Mouse (Mus musculus): Measurements from ENCODE around the gene Pfdn6. TPM values are rescaled to one million over a fixed set of nuclear protein-coding genes. Genes with fewer than 3 reads are reported as not detected.
"Not testable (repeated sequence)": the region's sequence is repeated elsewhere in the genome, so short reads cannot be mapped to it uniquely, and the experiment has no call there.

The Pfdn6 gene
- polyA plus RNA-seq, 1 experiment from 2014 or later: 190 TPM

DNA sequence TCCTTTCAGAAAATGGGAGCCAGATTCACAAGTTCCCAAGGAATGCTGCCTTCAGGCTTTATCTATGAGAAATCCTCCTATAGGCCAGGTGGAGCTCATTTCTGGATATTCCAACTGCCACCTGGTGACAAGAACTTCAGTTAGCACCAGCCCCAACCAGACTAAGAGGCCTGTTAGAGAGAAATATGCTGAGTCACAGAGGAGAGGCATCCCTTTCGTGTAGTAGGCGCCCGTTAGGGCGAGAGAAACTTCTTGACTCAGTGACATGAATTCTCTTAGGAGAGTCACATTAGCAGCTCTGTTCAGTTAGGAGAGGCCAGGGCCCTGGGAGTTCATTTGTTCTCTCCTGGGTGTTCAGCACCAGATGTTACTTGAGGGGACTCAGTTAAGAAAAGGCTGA, 40.5 kb downstream of the Pfdn6 start:
- no peak overlapping the region for H3K4me2 ChIP-seq (ENCODE audit: low read depth)
- no peak for ATAC-seq (ENCODE audit: insufficient read depth, low FRiP score, low TSS enrichment)
- WGBS: 88% methylated on average over 4 of the region's 4 CpGs

DNA sequence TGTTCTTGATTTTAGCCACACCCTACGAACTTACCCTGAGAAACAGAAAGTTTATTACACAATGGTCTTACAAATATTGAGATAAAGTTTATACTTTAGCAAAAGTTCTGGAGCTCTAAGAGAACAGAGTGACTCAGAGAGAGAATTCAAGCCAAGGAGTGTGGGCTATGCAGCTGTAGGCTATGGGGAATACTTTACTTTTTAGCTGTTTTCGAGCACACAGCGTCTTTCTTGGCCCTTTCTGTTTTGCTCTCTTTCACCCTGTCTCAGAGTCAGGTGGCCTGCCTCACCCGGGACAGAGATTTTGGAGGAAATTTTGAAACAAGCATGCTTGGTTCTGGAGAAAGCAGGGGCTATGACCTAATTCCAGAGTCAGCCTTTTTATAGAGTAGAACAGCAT, 42.0 kb downstream of the Pfdn6 start:
- 81% methylated on average over 4 of the region's 4 CpGs for WGBS
- H3K4me1 ChIP-seq (ENCODE audit: control insufficient read depth, insufficient read depth, low read length); H3K4me2 ChIP-seq (ENCODE audit: low read depth); H3K27ac ChIP-seq (ENCODE audit: low read depth, low read length); ATAC-seq (ENCODE audit: insufficient read depth, low FRiP score, low TSS enrichment); H3K27me3 ChIP-seq (ENCODE audit: control insufficient read depth, insufficient read depth, low read length); H3K36me3 ChIP-seq (ENCODE audit: control insufficient read depth, insufficient read depth, low read length); DNase-seq (ENCODE audit: low spot score); H3K4me3 ChIP-seq (ENCODE audit: low read depth, low read length); H3K9me3 ChIP-seq (ENCODE audit: control insufficient read depth, low read length); H3K9ac ChIP-seq (ENCODE audit: low read length): not testable (repeated sequence)

More for the DNA sequence above, 40.5 kb downstream of the Pfdn6 start:
- Histone ChIP-seq H3K9ac (ENCODE audit: low read length) (no peak overlapping the region), H3K9me3 (ENCODE audit: control insufficient read depth, low read length) (no peaks in the 10 kb centered on the region), H3K36me3 (ENCODE audit: control insufficient read depth, insufficient read depth, low read length) (no peaks in the 10 kb centered on the region), H3K4me1 (ENCODE audit: control insufficient read depth, insufficient read depth, low read length) (no peaks in the 10 kb centered on the region), H3K27ac (ENCODE audit: low read depth, low read length) (no peak overlapping the region), H3K27me3 (ENCODE audit: control insufficient read depth, insufficient read depth, low read length) (no peaks in the 10 kb centered on the region), H3K4me3 (ENCODE audit: low read depth, low read length) (no peak overlapping the region)
- DNase-seq (ENCODE audit: low spot score): no peak

DNA sequence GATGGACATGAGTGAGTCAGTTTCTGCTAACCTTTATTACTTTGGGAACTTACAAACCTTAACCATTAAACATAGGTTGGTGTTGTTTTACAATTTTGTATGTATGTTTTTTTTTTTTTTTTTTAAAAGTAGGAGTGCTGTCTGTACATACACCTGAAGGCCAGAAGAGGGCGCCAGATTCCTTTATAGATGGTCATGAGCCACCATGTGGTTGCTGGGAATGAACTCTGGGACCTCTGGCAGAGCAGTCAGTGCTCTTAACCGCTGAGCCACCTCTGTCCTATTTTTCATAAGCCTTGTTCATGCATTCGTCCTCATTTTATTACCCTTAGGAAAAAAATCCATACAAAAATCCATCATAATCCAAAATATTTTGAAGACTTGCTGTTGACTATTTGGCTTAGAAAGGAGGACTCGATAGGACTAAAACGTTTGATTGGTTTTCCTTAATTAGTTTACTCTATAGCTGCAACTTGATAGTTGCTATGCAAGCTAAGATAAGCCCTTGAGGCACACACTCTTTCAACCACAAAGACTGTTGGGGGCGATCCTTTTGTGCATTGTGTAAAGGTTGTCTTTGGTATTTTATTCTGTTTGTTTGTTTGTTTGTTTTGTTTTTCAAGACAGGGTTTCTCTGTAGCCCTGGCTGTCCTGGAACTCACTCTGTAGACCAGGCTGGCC, 42.9 kb downstream of the Pfdn6 start:
- H3K27ac ChIP-seq (ENCODE audit: low read depth, low read length): no peak overlapping the region
- no peak overlapping the region for H3K4me2 ChIP-seq (ENCODE audit: low read depth)
- H3K4me1 ChIP-seq (ENCODE audit: control insufficient read depth, insufficient read depth, low read length): no peaks in the 10 kb centered on the region
- WGBS: 48% methylated on average over 6 of the region's 6 CpGs
- DNase-seq (ENCODE audit: low spot score) (peak; percentile 68), ATAC-seq (ENCODE audit: insufficient read depth, low FRiP score, low TSS enrichment) (no peak)
- H3K36me3 ChIP-seq (ENCODE audit: control insufficient read depth, insufficient read depth, low read length): no peaks in the 10 kb centered on the region
- H3K9ac ChIP-seq (ENCODE audit: low read length): no peak overlapping the region
- H3K27me3 ChIP-seq (ENCODE audit: control insufficient read depth, insufficient read depth, low read length): no peaks in the 10 kb centered on the region
- H3K9me3 ChIP-seq (ENCODE audit: control insufficient read depth, low read length): no peaks in the 10 kb centered on the region
- H3K4me3 ChIP-seq (ENCODE audit: low read depth, low read length): no peak overlapping the region

DNA sequence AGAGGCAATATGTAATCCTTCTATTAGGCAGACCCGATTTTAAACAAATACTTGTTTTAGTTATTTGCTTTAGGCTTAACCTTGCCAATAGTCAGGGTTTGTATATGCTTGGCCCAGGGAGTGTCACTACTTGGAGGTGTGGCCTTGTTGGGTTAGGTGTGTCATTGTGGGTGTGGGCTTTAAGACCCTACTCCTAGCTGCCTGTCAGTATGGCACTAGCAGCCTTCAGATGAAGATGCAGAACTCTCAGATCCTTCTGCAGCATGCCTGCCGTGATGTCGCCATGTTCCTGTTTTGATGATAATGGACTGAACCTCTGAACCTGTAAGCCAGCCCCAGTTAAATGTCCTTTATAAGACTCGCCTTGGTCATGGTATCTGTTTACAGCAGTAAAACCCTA, 47.1 kb downstream of the Pfdn6 start:
- H3K9me3 ChIP-seq (ENCODE audit: control insufficient read depth, low read length); H3K4me1 ChIP-seq (ENCODE audit: control insufficient read depth, insufficient read depth, low read length); DNase-seq (ENCODE audit: low spot score); H3K9ac ChIP-seq (ENCODE audit: low read length); H3K4me2 ChIP-seq (ENCODE audit: low read depth); H3K36me3 ChIP-seq (ENCODE audit: control insufficient read depth, insufficient read depth, low read length); ATAC-seq (ENCODE audit: insufficient read depth, low FRiP score, low TSS enrichment); H3K27ac ChIP-seq (ENCODE audit: low read depth, low read length); H3K4me3 ChIP-seq (ENCODE audit: low read depth, low read length); H3K27me3 ChIP-seq (ENCODE audit: control insufficient read depth, insufficient read depth, low read length): not testable (repeated sequence)
- 81% methylated on average over 4 of the region's 4 CpGs for WGBS

DNA sequence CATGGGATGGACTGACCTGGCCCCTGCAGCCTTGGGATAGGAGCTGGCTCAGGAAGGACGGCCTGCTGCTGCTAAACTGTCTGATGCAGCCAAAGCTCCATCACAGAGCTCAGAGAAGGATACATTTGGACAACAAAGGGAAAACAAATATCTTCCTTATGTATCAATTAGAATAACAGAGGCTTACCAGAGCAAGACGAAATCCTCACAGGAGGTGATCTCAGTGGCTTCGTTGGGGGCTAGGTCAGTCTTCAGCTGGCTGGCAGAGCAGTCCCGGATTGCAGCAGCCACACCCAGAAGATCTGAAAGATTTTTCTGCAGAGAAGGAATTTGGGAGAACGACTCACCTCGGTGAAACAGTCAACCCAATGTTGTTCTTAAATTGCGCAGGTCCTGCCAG, 47.7 kb downstream of the Pfdn6 start:
- Histone ChIP-seq H3K9me3 (ENCODE audit: control insufficient read depth, low read length) (no peaks in the 10 kb centered on the region), H3K4me2 (ENCODE audit: low read depth) (no peak overlapping the region), H3K36me3 (ENCODE audit: control insufficient read depth, insufficient read depth, low read length) (no peaks in the 10 kb centered on the region), H3K4me1 (ENCODE audit: control insufficient read depth, insufficient read depth, low read length) (peaks cover 9% of the 10 kb centered on the region), H3K27me3 (ENCODE audit: control insufficient read depth, insufficient read depth, low read length) (no peaks in the 10 kb centered on the region), H3K27ac (ENCODE audit: low read depth, low read length) (no peak overlapping the region), H3K4me3 (ENCODE audit: low read depth, low read length) (no peak overlapping the region), H3K9ac (ENCODE audit: low read length) (no peak overlapping the region)
- DNase-seq (ENCODE audit: low spot score) (no peak), ATAC-seq (ENCODE audit: insufficient read depth, low FRiP score, low TSS enrichment) (no peak)
- WGBS: 24% methylated on average over 7 of the region's 7 CpGs

DNA sequence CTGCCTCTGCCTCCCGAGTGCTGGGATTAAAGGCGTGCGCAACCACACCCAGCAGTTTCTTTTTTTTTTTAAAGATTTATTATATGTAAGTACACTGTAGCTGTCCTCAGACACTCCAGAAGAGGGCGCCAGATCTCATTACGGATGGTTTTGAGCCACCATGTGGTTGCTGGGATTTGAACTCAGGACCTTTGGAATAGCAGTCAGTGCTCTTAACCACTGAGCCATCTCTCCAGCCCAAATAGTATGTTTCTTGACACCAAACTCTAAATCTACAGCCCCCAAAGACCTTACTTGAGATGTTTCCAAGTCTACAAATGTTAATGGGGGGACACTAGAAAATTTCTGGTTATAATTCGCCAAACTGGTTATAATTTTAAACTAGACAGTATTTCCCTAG, 48.3 kb downstream of the Pfdn6 start:
- H3K27me3 ChIP-seq (ENCODE audit: control insufficient read depth, insufficient read depth, low read length); H3K4me1 ChIP-seq (ENCODE audit: control insufficient read depth, insufficient read depth, low read length); H3K4me2 ChIP-seq (ENCODE audit: low read depth); H3K4me3 ChIP-seq (ENCODE audit: low read depth, low read length); H3K9me3 ChIP-seq (ENCODE audit: control insufficient read depth, low read length); H3K27ac ChIP-seq (ENCODE audit: low read depth, low read length); ATAC-seq (ENCODE audit: insufficient read depth, low FRiP score, low TSS enrichment); H3K9ac ChIP-seq (ENCODE audit: low read length); H3K36me3 ChIP-seq (ENCODE audit: control insufficient read depth, insufficient read depth, low read length); DNase-seq (ENCODE audit: low spot score): not testable (repeated sequence)
- 73% methylated on average over 6 of the region's 6 CpGs for WGBS

DNA sequence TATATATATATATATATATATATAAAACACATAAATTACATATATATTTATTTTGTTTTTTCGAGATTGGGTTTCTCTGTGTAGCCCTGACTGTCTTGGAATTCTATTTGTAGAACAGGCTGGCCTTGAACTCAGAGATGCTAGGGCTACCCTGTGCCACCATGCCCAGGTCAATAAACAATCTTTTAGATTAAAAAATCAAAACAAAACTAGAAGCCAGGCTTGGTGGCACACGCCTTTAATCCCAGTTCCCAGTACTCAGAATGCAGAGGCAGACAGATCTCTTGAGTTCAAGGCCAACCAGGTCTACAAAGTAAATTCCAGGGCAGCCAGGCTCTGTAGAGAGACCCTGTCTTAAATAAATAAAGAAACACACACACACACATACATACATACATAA, 48.8 kb downstream of the Pfdn6 start:
- Histone ChIP-seq H3K9ac (ENCODE audit: low read length) (no peak overlapping the region), H3K4me1 (ENCODE audit: control insufficient read depth, insufficient read depth, low read length) (peaks cover 9% of the 10 kb centered on the region), H3K27me3 (ENCODE audit: control insufficient read depth, insufficient read depth, low read length) (no peaks in the 10 kb centered on the region), H3K4me2 (ENCODE audit: low read depth) (no peak overlapping the region), H3K4me3 (ENCODE audit: low read depth, low read length) (no peak overlapping the region), H3K27ac (ENCODE audit: low read depth, low read length) (no peak overlapping the region), H3K36me3 (ENCODE audit: control insufficient read depth, insufficient read depth, low read length) (no peaks in the 10 kb centered on the region), H3K9me3 (ENCODE audit: control insufficient read depth, low read length) (no peaks in the 10 kb centered on the region)
- 74% methylated on average over 2 of the region's 2 CpGs for WGBS
- DNase-seq (ENCODE audit: low spot score) (no peak), ATAC-seq (ENCODE audit: insufficient read depth, low FRiP score, low TSS enrichment) (no peak)

DNA sequence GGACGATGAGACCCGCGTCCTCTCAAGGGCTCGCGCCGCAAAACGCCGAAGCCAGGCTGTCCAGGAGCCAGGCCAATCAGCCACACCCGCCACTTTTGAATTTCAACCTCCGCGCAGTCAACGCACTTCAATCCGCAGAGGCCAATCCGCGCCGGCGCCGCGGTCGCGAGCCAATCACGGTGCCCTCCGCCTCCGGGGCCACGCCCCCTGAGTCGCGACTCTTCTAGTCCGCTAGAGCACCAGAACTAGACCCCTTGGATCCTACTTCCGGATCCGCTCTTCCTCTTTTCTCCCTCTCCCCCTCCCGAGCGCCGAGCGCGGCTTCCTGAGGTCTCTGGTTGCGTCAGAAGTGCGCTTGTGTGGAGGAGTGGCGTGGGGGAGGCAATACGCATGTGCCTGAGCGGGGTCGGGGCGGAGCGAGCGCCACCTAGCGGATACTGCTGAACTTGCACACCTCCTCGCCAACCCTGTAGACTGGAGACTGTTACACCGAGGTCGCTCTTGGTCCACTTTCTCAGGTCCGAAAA, 49.5 kb downstream of the Pfdn6 start, which contains the start of gene Kifc1:
Gene Kifc1, minus strand, starts transcription at position 129 of the 527 bp plus-strand sequence.
- under 1% methylated on average over 48 of the region's 49 CpGs for WGBS
- ATAC-seq (ENCODE audit: insufficient read depth, low FRiP score, low TSS enrichment) (peak; percentile 97), DNase-seq (ENCODE audit: low spot score) (peak; percentile 100)
- Histone ChIP-seq H3K4me1 (ENCODE audit: control insufficient read depth, insufficient read depth, low read length) (peaks cover 9% of the 10 kb centered on the region), H3K9me3 (ENCODE audit: control insufficient read depth, low read length) (no peaks in the 10 kb centered on the region), H3K4me3 (ENCODE audit: low read depth, low read length) (peak within 1 kb of the TSS; percentile 64), H3K27me3 (ENCODE audit: control insufficient read depth, insufficient read depth, low read length) (no peaks in the 10 kb centered on the region), H3K27ac (ENCODE audit: low read depth, low read length) (0 out of 2 replicates have a peak within 1 kb of the TSS, but pooled peaks have one; percentile 20), H3K36me3 (ENCODE audit: control insufficient read depth, insufficient read depth, low read length) (peaks cover 6% of the 10 kb centered on the region; the same call in 1 of the 2 replicates), H3K9ac (ENCODE audit: low read length) (peak within 1 kb of the TSS; percentile 61), H3K4me2 (ENCODE audit: low read depth) (peak within 1 kb of the TSS; percentile 55)

DNA sequence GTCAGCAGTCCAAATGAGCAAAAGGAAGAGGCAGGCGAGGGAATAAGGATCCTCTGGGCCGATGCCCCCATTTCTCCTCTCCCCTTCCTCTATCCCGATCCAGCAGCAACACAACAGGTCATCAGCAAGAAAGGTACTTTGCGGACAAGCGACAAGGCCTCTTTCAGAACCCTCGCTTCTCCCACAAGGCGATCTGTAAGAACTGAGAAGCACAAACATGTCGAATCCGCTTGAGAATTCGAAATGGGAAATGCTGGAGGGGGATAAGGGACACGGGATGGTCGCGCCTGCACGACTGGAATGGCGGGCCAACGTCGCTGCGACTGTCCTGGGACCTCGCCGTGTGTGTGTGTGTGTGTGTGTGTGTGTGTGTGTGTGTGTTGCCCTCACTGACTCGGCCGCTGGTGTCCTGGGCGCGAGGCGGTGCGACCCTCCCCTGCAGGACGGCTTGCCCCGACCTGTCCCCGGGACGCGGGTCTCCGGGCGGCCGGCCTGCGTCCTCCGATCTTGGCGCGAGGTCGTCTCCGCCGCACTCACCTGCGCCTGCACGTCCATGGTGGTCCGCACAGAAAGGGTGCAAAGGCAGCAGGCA, 50.1 kb downstream of the Pfdn6 start:
- WGBS: under 1% methylated on average over 37 of the region's 44 CpGs
- peak; percentile 53 for ATAC-seq (ENCODE audit: insufficient read depth, low FRiP score, low TSS enrichment)
- not testable (repeated sequence) for H3K36me3 ChIP-seq (ENCODE audit: control insufficient read depth, insufficient read depth, low read length); DNase-seq (ENCODE audit: low spot score); H3K4me1 ChIP-seq (ENCODE audit: control insufficient read depth, insufficient read depth, low read length); H3K9me3 ChIP-seq (ENCODE audit: control insufficient read depth, low read length); H3K27me3 ChIP-seq (ENCODE audit: control insufficient read depth, insufficient read depth, low read length)
- Histone ChIP-seq H3K9ac (ENCODE audit: low read length) (peak overlapping the region; percentile 61), H3K4me3 (ENCODE audit: low read depth, low read length) (peak overlapping the region; percentile 64), H3K27ac (ENCODE audit: low read depth, low read length) (0 out of 2 replicates have a peak overlapping the region, but pooled peaks have one; percentile 20), H3K4me2 (ENCODE audit: low read depth) (peak overlapping the region; percentile 55)

Measured in neural tube, embryonic 11.5 days (tissue).